Mouse (Mus musculus) heart, postnatal 14 days (tissue): ENCODE data around the gene Ankef1. TPM values are rescaled to one million over a fixed set of nuclear protein-coding genes. Genes with fewer than 3 reads are reported as not detected.
A peak's percentile ranks its signal among the peaks of the same experiment; 100 is the strongest.

Source experiments
- DNase-seq, 2 experiments: peaks; one replicate each; pipeline ENCODE4 v3.0.0; 2021 to 2022
- intact Hi-C: fragments of 180-260 bp; cut with DNase I; formaldehyde crosslinking; loops from one replicate; pipeline ENCODE4 v1.15.1; 2025
- long read RNA-seq, 2 experiments: library from polyadenylated mRNA; stranded (forward); transcript quantifications; one replicate each; pipeline ENCODE4 v2.0.0; 2021
- total RNA-seq, 2 experiments: library from RNA; stranded (reverse); gene quantifications; 2 replicates each; pipeline ENCODE4 v1.2.3; 2021

Ankef1 gene
- 1 to 10 TPM in 1 of 2 experiments, under 1 TPM in 1; 0.24 to 1.5 TPM for total RNA-seq
- long read RNA-seq, experiment 1, partial matches to known transcripts: 0 of 1 reads
- long read RNA-seq, experiment 1, other reads (novel, unspliced or antisense): 0 of 1 reads
- long read RNA-seq, experiment 2: 0 reads

GRCm38 (mm10) chr2:136501651-136502050 lies at the start of gene Ankef1:
TSS of gene Ankef1 (plus strand) at chr2:136501910.
- DNase-seq: no peak
- intact Hi-C loops: no loop called here

DNA sequence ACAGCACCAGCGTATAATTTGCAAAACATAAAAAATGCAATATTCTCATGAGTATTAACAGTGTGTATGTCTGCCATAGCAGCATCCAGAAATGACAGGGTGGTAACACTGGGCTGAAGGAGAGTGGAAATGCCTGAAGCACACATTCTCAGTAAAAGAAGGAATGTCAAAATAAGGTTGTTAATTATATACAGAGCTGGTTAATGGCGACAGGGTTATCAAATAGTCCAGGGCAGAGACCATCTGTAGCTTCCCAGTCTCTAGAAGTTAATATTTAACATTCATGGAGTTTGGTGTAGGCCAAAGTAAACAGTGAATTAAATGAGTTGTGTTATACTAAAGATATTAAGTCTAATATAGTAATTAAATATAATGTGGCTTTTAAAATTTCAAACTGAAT lies 45.2 kb upstream of the Ankef1 start:
- DNase-seq: no peak
- intact Hi-C loops: no loop called here

GRCm38 (mm10) chr2:136456875-136457274 lies 44.8 kb upstream of the Ankef1 start:
- intact Hi-C loops: no loop called here
- no peak for DNase-seq

GRCm38 (mm10) chr2:136477656-136478055 lies 24.1 kb upstream of the Ankef1 start:
- no peak for DNase-seq
- intact Hi-C loops: no loop called here

- no peak for DNase-seq
- intact Hi-C loops: loop anchor here (10.0 kb wide), 1 partner anchor 633 kb away; the partner anchor contains the start of gene Jag1
Observed at GRCm38 (mm10) chr2:136482269-136482668, 19.4 kb upstream of the Ankef1 start.

- no peak for DNase-seq
- intact Hi-C loops: loop anchor here (10.0 kb wide), 1 partner anchor 632 kb away; the partner anchor contains the start of gene Jag1
Observed at GRCm38 (mm10) chr2:136483058-136483457, 18.7 kb upstream of the Ankef1 start.

- no peak for DNase-seq
- intact Hi-C loops: loop anchor here (2.0 to 10.0 kb wide), 5 partner anchors 112 to 1457 kb away; partner anchors contain the start of genes AL731706.2 and Jag1
Observed at GRCm38 (mm10) chr2:136484955-136485354, 16.8 kb upstream of the Ankef1 start.

- intact Hi-C loops: loop anchor here (2.0 to 10.0 kb wide), 5 partner anchors 112 to 1457 kb away; partner anchors contain the start of genes AL731706.2 and Jag1
- no peak for DNase-seq
Observed at GRCm38 (mm10) chr2:136485401-136485800, 16.3 kb upstream of the Ankef1 start.

DNA sequence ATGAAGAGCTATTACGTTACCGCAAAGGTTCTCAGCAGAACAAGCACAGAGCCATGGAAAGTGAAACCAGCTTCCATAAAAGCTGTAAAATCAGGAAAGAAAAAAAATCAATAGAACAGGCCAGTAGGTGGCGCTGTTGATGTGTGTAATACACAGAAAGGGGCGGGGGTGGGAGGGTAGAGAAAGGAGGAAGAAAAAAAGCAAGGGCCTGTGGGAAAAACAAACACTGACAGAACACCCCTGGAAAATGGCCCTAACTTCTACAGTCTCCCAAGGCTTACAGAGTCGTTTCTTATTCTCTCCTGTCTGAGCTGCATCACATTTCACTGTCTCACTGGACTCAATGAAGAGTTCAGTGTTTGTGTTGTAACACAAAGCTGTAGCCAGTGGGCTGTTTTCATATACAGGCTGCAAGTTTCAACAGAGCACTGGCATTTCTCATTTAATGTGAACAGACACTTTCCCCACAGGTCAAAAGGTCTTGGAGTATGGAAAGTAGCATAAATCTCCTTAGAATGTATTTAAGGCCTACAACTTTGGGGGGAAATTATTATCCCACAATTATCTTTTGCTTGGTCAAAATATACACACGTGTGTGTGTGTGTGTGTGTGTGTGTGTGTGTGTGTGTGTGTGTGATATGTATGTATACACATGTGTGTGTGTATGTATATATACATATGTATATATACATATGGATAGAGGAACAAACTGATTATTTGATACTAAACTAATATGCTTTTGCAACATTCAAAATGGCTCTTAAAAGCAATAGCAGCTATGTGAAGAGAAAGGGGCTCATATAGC lies 15.7 kb upstream of the Ankef1 start:
- intact Hi-C loops: loop anchor here (2.0 to 10.0 kb wide), 5 partner anchors 111 to 1456 kb away; partner anchors contain the start of genes AL731706.2 and Jag1
- peak; percentile 66 to 77 for DNase-seq

GRCm38 (mm10) chr2:136486986-136487385 lies 14.7 kb upstream of the Ankef1 start:
- intact Hi-C loops: loop anchor here (5.0 to 10.0 kb wide), 4 partner anchors 110 to 1455 kb away; partner anchors contain the start of genes AL731706.2 and Jag1
- DNase-seq: no peak

GRCm38 (mm10) chr2:136511073-136511472 lies 9.4 kb downstream of the Ankef1 start:
- intact Hi-C loops: no loop called here
- DNase-seq: no peak

DNA sequence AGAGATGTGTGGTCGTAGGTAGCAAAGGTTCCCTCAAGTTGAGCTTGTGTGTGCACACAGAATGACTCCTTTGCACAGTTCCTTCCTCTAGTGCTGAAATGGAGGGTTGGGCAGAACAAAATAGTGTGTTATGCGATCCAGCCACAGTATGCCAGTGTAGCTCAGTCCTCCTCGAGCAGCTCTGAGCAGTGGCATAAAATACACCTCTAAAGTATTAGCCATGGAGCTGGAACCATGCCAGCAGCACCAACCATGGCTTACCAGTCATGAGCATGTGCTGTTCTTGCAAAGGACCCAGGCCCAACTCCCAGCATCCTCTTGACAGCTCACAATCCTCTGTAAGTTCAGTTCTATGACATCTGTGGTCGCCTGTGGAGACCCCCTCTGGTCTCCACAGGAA lies 10.0 kb downstream of the Ankef1 start:
- intact Hi-C loops: no loop called here
- no peak for DNase-seq

DNA sequence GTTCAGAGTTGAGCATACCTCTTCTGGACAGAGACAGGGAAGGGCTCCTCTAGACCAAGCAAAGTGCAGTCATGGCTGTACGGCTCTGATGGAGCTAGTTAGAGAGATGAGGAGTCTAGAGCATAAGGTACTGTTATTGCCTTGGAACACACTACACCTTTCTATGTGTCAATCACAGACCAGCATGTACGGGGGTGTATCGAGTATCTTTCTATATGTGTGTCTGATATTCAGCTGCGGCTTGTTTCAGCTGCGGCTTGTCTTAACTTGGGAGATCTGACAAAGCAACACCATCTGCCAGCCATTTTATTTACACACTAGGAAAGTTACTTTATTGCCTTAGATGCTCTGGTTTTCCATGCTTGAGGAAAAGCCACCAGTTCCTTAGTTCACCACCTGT lies 11.1 kb downstream of the Ankef1 start:
- intact Hi-C loops: no loop called here

GRCm38 (mm10) chr2:136513806-136514205 lies 12.1 kb downstream of the Ankef1 start:
- no peak for DNase-seq
- intact Hi-C loops: no loop called here

More for the DNA sequence above, 11.1 kb downstream of the Ankef1 start:
- DNase-seq: no peak

DNA sequence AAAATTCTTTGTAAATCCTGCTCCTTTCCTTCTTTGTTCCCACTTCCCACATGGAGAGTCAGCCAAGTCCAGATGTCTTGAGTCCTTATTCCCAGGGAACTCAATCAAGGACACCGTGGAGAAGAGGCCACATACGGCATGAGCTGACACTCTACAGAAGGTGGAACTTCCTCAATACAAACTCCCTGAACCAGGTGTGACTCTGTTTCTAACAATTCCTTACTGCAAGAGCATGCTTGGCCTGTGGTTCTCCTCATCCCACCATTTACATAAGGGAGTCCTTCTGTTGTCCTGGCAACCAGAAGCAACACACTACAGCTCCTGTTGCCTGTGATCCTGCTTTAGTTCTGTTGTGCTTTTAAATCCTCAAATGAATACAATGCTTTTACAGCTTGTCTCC lies 13.8 kb downstream of the Ankef1 start:
- intact Hi-C loops: no loop called here
- no peak for DNase-seq

- intact Hi-C loops: no loop called here
Observed at GRCm38 (mm10) chr2:136528937-136529336, 27.2 kb downstream of the Ankef1 start.

GRCm38 (mm10) chr2:136532033-136532432 lies 30.3 kb downstream of the Ankef1 start:
- intact Hi-C loops: no loop called here
- peak; percentile 70 to 74 for DNase-seq

More at GRCm38 (mm10) chr2:136528937-136529336, 27.2 kb downstream of the Ankef1 start:
- no peak for DNase-seq

GRCm38 (mm10) chr2:136558020-136558419 lies 56.3 kb downstream of the Ankef1 start:
- intact Hi-C loops: no loop called here
- no peak for DNase-seq

GRCm38 (mm10) chr2:136562336-136562735 lies 60.6 kb downstream of the Ankef1 start:
- intact Hi-C loops: no loop called here
- no peak for DNase-seq

DNA sequence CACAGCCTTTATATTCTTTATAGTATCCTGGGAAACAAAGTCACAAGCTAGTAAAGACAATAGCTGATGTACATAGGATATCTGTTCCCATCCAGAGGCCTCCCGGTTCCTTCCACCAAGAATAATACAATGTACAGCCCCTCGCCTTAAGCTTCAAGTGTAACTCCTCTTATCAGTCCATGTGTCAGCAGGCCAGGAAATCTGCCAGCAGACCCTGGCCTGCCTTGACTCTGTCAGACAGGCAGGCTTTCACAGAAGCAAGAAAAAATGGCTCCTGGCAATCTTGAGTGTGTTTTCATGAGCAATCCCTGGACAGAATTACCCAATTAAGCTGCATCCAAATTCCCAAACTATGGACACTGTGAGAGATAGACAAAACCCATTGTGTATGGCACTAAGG lies 69.1 kb downstream of the Ankef1 start:
- intact Hi-C loops: no loop called here
- DNase-seq: no peak

- no peak for DNase-seq
- intact Hi-C loops: no loop called here
Observed at GRCm38 (mm10) chr2:136582762-136583161, 81.1 kb downstream of the Ankef1 start.
